Mouse (Mus musculus) ES-E14 (cell line): ENCODE data around the gene Tmed9.
"Not testable (repeated sequence)": the region's sequence is repeated elsewhere in the genome, so short reads cannot be mapped to it uniquely, and the experiment has no call there.

Experiments
- CHD2 ChIP-seq: IDR thresholded peaks from 2 replicates; pipeline ENCODE4 v1.6.1; 2014; ENCODE audit warnings: mild to moderate bottlenecking, low read depth, low read length, inconsistent platforms
- HCFC1 ChIP-seq: IDR thresholded peaks from 2 replicates; pipeline ENCODE4 v1.6.1; 2012; ENCODE audit warnings: low read length, inconsistent platforms, borderline replicate concordance; ENCODE audit not compliant: insufficient read depth
- MAFK ChIP-seq: IDR thresholded peaks from 2 replicates; pipeline ENCODE4 v1.6.1; 2014; ENCODE audit warnings: mild to moderate bottlenecking, low read depth, low read length, inconsistent platforms; ENCODE audit not compliant: insufficient read depth
- ZC3H11A ChIP-seq: IDR thresholded peaks from 2 replicates; pipeline ENCODE4 v1.6.1; 2012; ENCODE audit warnings: low read depth, mild to moderate bottlenecking, inconsistent platforms, low read length, borderline replicate concordance
- ZNF384 ChIP-seq: IDR thresholded peaks from 2 replicates; pipeline ENCODE4 v1.6.1; 2012; ENCODE audit warnings: low read depth, low read length, inconsistent platforms

GRCm38 (mm10) chr13:55568524-55568923 is 5.0 kb upstream of the Tmed9 start:
- TF ChIP-seq CHD2, MAFK, HCFC1, ZC3H11A, ZNF384: not testable (repeated sequence)
